Mouse (Mus musculus) lung, postnatal 0 days (tissue): ENCODE measurements around the gene Fam135a.

Experiments used
- CTCF ChIP-seq: IDR thresholded peaks from 2 replicates; pipeline ENCODE4 v1.5.1; 2016; ENCODE audit warnings: antibody characterized with exemption, mild to moderate bottlenecking
- EP300 ChIP-seq: IDR thresholded peaks from 2 replicates; pipeline ENCODE4 v1.6.1; 2016; ENCODE audit warnings: antibody characterized with exemption, mild to moderate bottlenecking, control low read depth

GRCm38 (mm10) chr1:23983118-23983517, 117.0 kb downstream of the Fam135a start:
- no peak for TF ChIP-seq CTCF
- TF ChIP-seq EP300, result no peak
